Mouse (Mus musculus) liver, embryonic 12.5 days (tissue): Measurements from ENCODE around the gene Ifna9. TPM values are rescaled to one million over a fixed set of nuclear protein-coding genes. Genes with fewer than 3 reads are reported as not detected.
"Not testable (repeated sequence)": the region's sequence is repeated elsewhere in the genome, so short reads cannot be mapped to it uniquely, and the experiment has no call there.

ENCODE experiments used
- ATAC-seq: fragments of 200-750 bp; cut with Nextera tagmentation; 2 replicates; pipeline ENCODE4 v1.8.0; 2017; ENCODE audit warnings: moderate number of reproducible peaks, mild to moderate bottlenecking, moderate library complexity
- H3K27ac ChIP-seq: fragments of 300-500 bp; sonication (generic); 2 replicates; pipeline ENCODE4 v1.5.1; 2016; ENCODE audit warnings: mild to moderate bottlenecking
- H3K27me3 ChIP-seq: fragments of 300-500 bp; sonication (generic); replicated peaks from 2 replicates; pipeline ENCODE4 v1.6.1; 2016; ENCODE audit warnings: mild to moderate bottlenecking, moderate library complexity
- H3K36me3 ChIP-seq: fragments of 300-500 bp; sonication (generic); 2 replicates; pipeline ENCODE4 v1.6.1; 2016; ENCODE audit warnings: mild to moderate bottlenecking, moderate library complexity
- H3K4me1 ChIP-seq: fragments of 300-500 bp; sonication (generic); 2 replicates; pipeline ENCODE4 v1.6.1; 2016
- H3K4me2 ChIP-seq: fragments of 300-500 bp; sonication (generic); 2 replicates; pipeline ENCODE4 v1.6.1; 2016; ENCODE audit warnings: mild to moderate bottlenecking, moderate library complexity
- H3K4me3 ChIP-seq: fragments of 300-500 bp; sonication (generic); 2 replicates; pipeline ENCODE4 v1.5.1; 2016; ENCODE audit warnings: mild to moderate bottlenecking, moderate library complexity
- H3K9ac ChIP-seq: fragments of 300-500 bp; sonication (generic); 2 replicates; pipeline ENCODE4 v1.6.1; 2016; ENCODE audit warnings: mild to moderate bottlenecking, moderate library complexity
- H3K9me3 ChIP-seq: fragments of 300-500 bp; sonication (generic); replicated peaks from 2 replicates; pipeline ENCODE4 v1.6.1; 2016; ENCODE audit warnings: mild to moderate bottlenecking, moderate library complexity
- WGBS: fragments of 180-500 bp; shearing (Covaris S2); methylation state at CpG from one replicate; pipeline ENCODE4 v1.1.7; 2016; ENCODE audit not compliant: insufficient replicate concordance; 5-methylcytosine and 5-hydroxymethylcytosine counted together
- polyA plus RNA-seq: library from polyadenylated mRNA; unstranded; fragments of >200 nt; fragmentation: Nextera tagmentation; extraction: Ambion mirVana; gene quantifications from 2 replicates; pipeline ENCODE4 v1.2.1, GENCODE M21; 2016

Gene Ifna9
- polyA plus RNA-seq: not detected in 2 replicates

DNA sequence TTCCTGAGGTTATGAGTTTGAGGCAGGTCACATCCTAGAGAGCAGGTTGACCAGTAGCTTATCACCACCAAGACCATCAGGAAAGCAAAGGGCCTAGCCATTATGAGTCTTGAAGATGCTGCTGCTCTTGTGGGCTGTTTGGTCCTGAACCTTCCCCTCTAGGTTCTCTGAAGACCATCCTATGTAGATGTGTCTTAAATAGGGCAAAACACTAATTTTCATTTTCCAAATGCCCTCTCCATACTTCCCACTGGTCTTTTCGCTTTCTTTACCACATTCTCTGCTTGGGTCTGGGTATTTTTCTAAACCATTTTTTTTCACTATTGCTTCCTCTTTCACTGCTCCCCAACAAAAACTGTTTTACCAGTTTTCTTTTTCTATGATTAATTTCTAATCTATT, at the start of gene Ifna9:
Gene Ifna9 (minus strand): TSS at position 101 of the 400 bp plus-strand sequence.
- no peak within 1 kb of the TSS for H3K4me3 ChIP-seq
- no peak within 1 kb of the TSS for H3K4me2 ChIP-seq
- no peaks in the 10 kb centered on the region for H3K4me1 ChIP-seq
- no peaks in the 10 kb centered on the region for H3K9me3 ChIP-seq
- no peaks in the 10 kb centered on the region for H3K27me3 ChIP-seq
- no peak within 1 kb of the TSS for H3K27ac ChIP-seq
- 47% methylated on average over 1 of the region's 1 CpGs for WGBS
- ATAC-seq: no peak
- no peak within 1 kb of the TSS for H3K9ac ChIP-seq
- no peaks in the 10 kb centered on the region for H3K36me3 ChIP-seq

DNA sequence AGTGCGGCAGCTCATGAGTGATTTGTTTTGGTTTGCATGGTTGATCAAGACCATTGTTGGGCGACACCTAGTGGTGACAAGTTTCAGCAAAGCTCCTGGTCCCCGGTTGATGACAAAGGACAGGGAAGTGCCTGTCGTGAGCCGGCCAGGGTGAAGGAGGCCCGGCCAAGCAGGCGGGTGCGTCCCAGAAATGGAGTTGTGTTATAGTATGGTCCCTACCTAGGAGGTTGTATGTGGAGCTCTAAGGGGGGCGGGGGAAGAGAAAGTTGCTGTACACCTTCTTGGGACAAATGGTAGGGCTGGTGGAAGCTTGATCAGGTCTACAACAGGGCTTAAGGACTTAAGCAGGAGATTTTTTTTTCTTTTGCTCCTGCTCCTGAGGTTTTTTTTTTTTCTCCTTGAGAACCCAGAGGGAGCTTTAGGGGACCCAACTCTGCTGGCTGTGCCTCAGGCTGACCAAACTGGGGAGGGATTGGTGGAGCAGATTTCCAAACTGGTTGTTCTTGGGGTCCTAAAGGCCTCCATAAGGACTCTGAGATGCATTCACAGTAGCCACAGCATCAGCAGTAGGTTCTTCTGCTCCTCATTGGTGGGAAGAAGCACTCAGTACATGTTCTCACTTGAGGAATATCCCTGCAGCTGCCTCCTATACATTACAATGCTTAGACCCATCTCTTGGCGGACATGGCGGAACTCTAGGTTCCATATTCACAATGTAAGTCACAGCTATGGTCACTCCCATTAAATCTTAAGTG, 49.1 kb upstream of the Ifna9 start:
- no peaks in the 10 kb centered on the region for H3K4me1 ChIP-seq
- peak overlapping the region; percentile 37 for H3K4me3 ChIP-seq
- H3K27ac ChIP-seq: no peak overlapping the region
- no peaks in the 10 kb centered on the region for H3K27me3 ChIP-seq
- no peak overlapping the region for H3K9ac ChIP-seq
- no peaks in the 10 kb centered on the region for H3K9me3 ChIP-seq
- H3K36me3 ChIP-seq: no peaks in the 10 kb centered on the region
- WGBS: 25% methylated on average over 11 of the region's 11 CpGs
- ATAC-seq: peak; percentile 84
- peak overlapping the region; percentile 54 for H3K4me2 ChIP-seq

DNA sequence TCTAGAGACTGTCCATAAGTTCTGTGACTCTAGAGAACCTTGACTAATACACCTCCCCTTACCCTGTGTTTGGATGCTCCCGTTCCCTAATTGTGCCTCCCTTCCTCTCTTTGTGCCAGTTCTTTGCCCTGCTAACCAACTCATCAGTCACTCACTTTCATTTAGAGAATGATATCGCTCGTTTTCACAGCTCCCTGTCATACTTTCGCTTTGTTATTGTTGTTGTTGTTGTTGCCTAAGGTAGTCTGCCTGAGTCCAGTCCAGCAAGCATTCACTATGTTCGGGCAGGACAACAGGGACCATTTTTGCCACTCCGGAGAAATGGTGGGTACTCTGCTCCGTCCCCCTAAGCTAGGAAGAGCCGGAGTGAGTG, 48.5 kb upstream of the Ifna9 start:
- H3K4me3 ChIP-seq: peak overlapping the region; percentile 37
- no peaks in the 10 kb centered on the region for H3K36me3 ChIP-seq
- no peak overlapping the region for H3K27ac ChIP-seq
- no peaks in the 10 kb centered on the region for H3K9me3 ChIP-seq
- H3K4me2 ChIP-seq: peak overlapping the region; percentile 54
- ATAC-seq: no peak
- WGBS: 58% methylated on average over 8 of the region's 8 CpGs
- H3K4me1 ChIP-seq: no peaks in the 10 kb centered on the region
- H3K27me3 ChIP-seq: no peaks in the 10 kb centered on the region
- no peak overlapping the region for H3K9ac ChIP-seq

DNA sequence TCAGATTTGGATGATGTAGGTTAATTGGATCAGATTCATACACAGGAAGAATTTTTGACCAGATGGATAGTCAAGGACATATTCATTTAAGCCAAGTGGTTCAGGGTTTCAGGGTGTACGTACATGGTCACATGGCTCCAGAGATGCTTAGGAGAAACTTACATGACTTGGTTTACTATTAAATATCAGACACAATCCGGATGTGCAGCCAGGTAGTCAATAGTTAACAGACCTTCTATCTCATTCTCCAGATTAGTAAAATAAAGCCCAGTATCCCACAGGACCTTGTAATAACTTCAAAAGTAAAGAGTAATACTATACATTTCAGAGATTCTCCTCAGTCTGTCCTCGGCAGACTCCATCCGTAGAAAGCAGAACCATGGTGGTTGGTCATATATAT, 42.1 kb upstream of the Ifna9 start, which contains the start of gene C87499:
Gene C87499 (minus strand): TSS at position 101 of the 400 bp plus-strand sequence.
- WGBS: 77% methylated on average over 4 of the region's 4 CpGs
- no peak for ATAC-seq

DNA sequence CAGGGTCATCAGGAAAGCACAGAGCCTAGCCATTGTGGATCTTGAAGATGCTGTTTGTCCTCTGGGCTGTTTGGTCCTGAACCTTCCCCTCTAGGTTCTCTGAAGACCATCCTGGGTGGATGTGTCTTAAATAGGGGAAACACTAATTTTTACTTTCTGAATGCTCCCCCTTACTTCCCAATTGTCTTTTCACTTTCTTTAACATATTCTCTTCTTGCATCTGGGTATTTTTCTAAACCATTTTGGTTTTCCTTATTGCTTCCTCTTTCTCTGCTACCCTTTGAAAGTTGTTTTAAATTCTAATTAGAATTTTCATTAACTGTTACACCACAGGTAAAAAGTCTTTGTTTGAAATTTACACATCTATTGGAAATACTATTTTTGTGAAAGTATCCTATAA, 11.1 kb upstream of the Ifna9 start, which contains the start of gene Ifna12:
Gene Ifna12 (minus strand): TSS at position 101 of the 400 bp plus-strand sequence.
- no peaks in the 10 kb centered on the region for H3K36me3 ChIP-seq
- H3K9ac ChIP-seq: no peak within 1 kb of the TSS
- no peak within 1 kb of the TSS for H3K27ac ChIP-seq
- H3K9me3 ChIP-seq: no peaks in the 10 kb centered on the region
- no peak within 1 kb of the TSS for H3K4me2 ChIP-seq
- no peak within 1 kb of the TSS for H3K4me3 ChIP-seq
- no peaks in the 10 kb centered on the region for H3K27me3 ChIP-seq
- no peaks in the 10 kb centered on the region for H3K4me1 ChIP-seq
- no peak for ATAC-seq

More for the DNA sequence above, 42.1 kb upstream of the Ifna9 start, which contains the start of gene C87499:
- Histone ChIP-seq H3K4me1 (no peaks in the 10 kb centered on the region), H3K9ac (no peak within 1 kb of the TSS), H3K27me3 (no peaks in the 10 kb centered on the region), H3K4me3 (no peak within 1 kb of the TSS), H3K27ac (no peak within 1 kb of the TSS), H3K9me3 (no peaks in the 10 kb centered on the region), H3K36me3 (no peaks in the 10 kb centered on the region), H3K4me2 (no peak within 1 kb of the TSS)

DNA sequence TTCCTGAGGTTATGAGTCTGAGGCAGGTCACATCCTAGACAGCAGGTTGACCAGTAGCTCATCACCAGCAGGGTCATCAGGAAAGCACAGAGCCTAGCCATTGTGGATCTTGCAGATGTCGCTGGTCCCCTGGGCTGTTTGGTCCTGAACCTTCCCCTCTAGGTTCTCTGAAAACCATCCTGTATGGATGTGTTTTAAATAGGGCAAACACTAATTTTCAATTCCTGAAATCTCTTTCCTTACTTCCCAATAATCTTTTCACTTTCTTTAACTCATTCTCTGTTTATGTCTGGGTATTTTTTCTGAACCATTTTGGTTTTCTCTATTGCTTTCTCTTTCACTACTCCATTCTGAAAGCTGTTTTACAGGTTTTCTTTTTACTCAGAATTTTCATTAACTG, 20.5 kb downstream of the Ifna9 start, which contains the start of gene Ifna14:
Gene Ifna14 (minus strand): TSS at position 101 of the 400 bp plus-strand sequence.
- ATAC-seq: no peak
- H3K9me3 ChIP-seq: no peaks in the 10 kb centered on the region
- no peaks in the 10 kb centered on the region for H3K36me3 ChIP-seq
- no peaks in the 10 kb centered on the region for H3K4me1 ChIP-seq
- no peak within 1 kb of the TSS for H3K4me3 ChIP-seq
- H3K4me2 ChIP-seq: no peak within 1 kb of the TSS
- 54% methylated on average over 1 of the region's 1 CpGs for WGBS
- H3K27me3 ChIP-seq: no peaks in the 10 kb centered on the region
- H3K27ac ChIP-seq: no peak within 1 kb of the TSS
- no peak within 1 kb of the TSS for H3K9ac ChIP-seq

DNA sequence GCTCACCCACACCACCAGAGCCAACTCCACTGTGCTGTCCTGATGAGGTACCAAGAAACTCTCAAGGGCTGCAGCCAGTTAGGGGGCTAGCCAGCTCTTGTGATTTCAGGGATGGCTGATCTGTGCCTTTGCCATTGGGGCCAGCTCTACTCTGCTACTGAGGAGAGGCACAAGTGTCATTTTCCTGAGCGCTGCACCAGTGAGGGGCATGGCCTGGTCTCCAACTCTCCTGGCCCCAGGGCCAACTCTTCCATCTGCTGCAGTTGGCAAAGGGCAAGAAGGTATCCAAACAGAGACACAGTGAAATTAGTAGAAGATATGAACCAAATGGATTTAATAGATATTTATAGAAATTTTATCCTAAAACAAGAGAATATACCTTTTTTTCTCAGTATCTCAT, 30.4 kb downstream of the Ifna9 start:
- H3K4me2 ChIP-seq: no peak overlapping the region
- no peak for ATAC-seq
- WGBS: 89% methylated on average over 1 of the region's 1 CpGs

DNA sequence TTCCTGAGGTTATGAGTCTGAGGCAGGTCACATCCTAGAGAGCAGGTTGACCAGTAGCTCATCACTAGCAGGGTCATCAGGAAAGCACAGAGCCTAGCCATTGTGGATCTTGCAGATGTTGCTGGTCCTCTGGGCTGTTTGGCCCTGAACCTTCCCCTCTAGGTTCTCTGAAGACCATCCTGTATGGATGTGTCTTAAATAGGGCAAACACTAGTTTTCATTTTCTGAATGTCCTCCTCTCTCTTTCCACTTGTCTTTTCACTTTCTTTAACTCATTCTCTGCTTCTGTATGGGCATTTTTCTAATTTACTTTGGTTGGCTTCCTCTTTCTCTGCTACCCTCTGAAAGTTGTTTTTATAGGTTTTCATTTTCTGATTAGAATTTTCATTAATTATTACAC, 34.0 kb downstream of the Ifna9 start, which contains the start of gene Ifna15:
Gene Ifna15 (minus strand): TSS at position 101 of the 400 bp plus-strand sequence.
- not testable (repeated sequence) for H3K4me2 ChIP-seq, H3K9ac ChIP-seq, H3K27me3 ChIP-seq, H3K36me3 ChIP-seq, H3K27ac ChIP-seq, H3K9me3 ChIP-seq, H3K4me1 ChIP-seq, ATAC-seq, H3K4me3 ChIP-seq

More for the DNA sequence above, 30.4 kb downstream of the Ifna9 start:
- no peaks in the 10 kb centered on the region for H3K9me3 ChIP-seq
- no peak overlapping the region for H3K9ac ChIP-seq
- H3K4me3 ChIP-seq: no peak overlapping the region
- no peaks in the 10 kb centered on the region for H3K36me3 ChIP-seq
- no peak overlapping the region for H3K27ac ChIP-seq
- H3K4me1 ChIP-seq: no peaks in the 10 kb centered on the region
- no peaks in the 10 kb centered on the region for H3K27me3 ChIP-seq

DNA sequence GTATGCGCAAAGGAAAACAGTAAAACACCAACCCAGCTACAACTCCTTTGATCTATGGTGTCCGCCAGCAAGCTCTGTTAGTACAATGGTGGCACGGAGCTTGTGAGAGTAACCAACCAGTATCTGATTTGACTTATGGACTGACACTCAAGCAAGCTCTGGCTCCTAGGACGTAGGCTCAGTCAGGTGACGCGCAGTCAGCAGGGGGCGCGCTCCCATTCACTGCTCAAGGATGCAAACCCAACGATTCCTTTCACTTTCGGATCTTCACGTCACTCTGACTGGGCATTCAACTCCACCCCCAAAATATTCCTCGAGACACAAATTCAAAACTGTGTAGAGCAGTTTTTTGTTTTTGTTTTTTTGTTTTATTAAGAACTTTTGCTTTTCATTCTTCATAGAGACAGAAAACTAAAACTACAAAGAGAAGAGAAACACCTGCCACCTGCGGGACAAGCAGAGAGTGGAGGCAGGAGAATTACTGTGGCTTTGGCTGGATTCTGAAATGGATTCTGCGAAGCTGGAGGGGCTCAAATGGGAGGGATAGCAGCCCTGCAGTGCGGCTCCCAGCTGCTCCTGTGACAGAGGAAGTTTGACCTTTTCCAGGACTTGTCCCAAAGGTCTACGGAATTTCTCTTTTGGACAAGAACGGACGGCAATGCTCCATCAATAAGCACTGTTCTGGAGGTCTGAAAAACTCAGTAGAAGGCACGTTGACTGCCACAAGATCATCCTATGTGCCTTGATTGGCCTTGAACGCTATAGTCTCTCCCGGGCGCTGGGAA, 41.8 kb downstream of the Ifna9 start:
- whole genome bisulfite sequencing: 22% methylated on average over 22 of the region's 22 CpGs
- peak; percentile 95 for ATAC-seq

DNA sequence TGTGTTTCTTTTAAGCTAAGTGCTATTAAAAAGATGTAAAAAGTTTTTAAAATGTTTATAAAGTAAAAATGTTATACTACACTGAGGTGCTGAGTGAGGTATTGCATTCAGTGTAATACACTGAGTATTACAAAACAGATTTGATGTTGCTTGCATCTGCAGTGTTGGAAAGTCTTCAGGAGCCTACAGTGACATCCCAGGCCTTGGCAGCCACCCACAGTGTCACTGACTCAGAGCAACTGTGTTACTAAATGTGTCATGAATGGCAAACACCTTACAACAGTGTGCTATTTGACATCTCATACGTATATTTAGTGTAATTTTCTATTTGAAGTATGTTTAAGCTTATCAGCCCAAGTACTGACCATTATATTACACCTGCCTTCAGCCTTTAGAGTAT, 44.2 kb downstream of the Ifna9 start:
- H3K4me1 ChIP-seq: peaks cover 9% of the 10 kb centered on the region; the same call in 1 of the 2 replicates
- no peak overlapping the region for H3K4me3 ChIP-seq
- H3K27me3 ChIP-seq: no peaks in the 10 kb centered on the region
- no peak overlapping the region for H3K9ac ChIP-seq
- H3K36me3 ChIP-seq: no peaks in the 10 kb centered on the region
- no peak for ATAC-seq
- H3K27ac ChIP-seq: no peak overlapping the region
- no peak overlapping the region for H3K4me2 ChIP-seq
- 55% methylated on average over 1 of the region's 1 CpGs for WGBS
- no peaks in the 10 kb centered on the region for H3K9me3 ChIP-seq

More for the DNA sequence above, 41.8 kb downstream of the Ifna9 start:
- no peaks in the 10 kb centered on the region for H3K36me3 ChIP-seq
- H3K4me2 ChIP-seq: peak overlapping the region; percentile 83
- no peaks in the 10 kb centered on the region for H3K27me3 ChIP-seq
- peak overlapping the region; percentile 52 for H3K9ac ChIP-seq
- H3K9me3 ChIP-seq: no peaks in the 10 kb centered on the region
- H3K4me1 ChIP-seq: peaks cover 9% of the 10 kb centered on the region; the same call in 1 of the 2 replicates
- H3K4me3 ChIP-seq: peak overlapping the region; percentile 62
- H3K27ac ChIP-seq: no peak overlapping the region

DNA sequence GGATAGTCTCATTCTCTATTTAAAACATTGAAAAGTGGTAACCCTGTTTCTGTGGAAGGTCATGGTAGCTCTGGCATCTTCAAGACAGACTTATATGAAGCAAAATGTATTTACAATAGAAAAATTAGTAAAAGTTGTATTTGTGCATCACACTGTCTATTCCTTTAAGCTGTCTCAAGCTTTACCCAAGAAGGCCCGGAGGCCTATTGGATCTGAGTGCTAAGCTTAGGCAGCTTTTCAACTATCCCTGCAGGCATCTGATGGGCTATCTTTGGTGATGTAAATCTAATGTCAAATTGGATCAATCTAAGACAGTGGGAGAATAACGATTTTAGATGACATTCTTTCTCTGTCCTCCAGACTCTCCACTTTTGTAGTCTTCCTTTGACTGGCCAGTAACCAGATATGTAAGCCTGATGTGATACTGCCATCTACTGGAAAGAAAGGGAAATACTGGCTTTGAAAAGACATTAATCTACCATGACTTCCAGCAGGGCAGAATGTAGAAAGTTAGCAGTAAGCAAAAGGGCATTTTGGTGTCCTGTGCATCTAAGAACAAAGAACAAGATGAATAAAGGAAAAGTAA, 48.4 kb downstream of the Ifna9 start:
- no peaks in the 10 kb centered on the region for H3K4me1 ChIP-seq
- no peak overlapping the region for H3K4me3 ChIP-seq
- H3K27me3 ChIP-seq: no peaks in the 10 kb centered on the region
- no peaks in the 10 kb centered on the region for H3K9me3 ChIP-seq
- peak; percentile 37; the same call in 1 of the 2 replicates for ATAC-seq
- H3K4me2 ChIP-seq: no peak overlapping the region
- 42% methylated on average over 2 of the region's 2 CpGs for WGBS
- no peaks in the 10 kb centered on the region for H3K36me3 ChIP-seq
- H3K9ac ChIP-seq: no peak overlapping the region
- no peak overlapping the region for H3K27ac ChIP-seq
